In the genomic region with DNA sequence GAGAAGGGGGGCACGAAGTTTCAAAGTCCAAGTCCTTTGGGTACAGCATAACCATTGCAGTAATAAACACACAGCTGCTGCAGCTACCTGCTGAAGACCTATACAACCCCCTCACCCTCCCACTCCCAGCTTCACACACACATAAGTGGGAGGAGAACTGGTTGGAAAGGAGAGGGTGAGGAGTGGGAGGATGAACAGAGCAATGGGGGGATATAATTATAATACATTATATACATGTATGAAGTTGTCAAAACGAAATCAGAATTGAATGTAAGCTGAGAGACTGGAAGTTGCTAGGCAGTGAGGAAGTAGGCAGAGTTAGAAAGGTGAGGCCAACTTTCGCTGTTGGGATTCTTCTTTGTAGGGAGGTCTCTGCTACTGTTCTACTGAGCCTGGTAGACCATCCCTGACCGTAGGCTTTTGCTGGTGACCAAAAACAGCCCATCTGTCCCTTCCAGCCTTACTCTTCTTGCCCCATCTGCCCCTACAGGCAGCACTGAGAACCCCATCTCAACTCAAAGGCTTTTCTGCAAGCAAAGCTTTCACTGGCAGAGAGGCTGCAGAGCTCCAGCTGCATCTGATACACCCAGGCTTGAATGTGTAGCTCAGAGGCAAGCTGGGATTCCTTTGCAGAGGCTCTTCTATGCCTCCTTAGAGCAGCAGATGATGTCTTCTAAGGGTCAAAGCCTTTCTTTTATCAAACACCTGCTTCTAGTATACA, we compare ENCODE assay signal across 24 mouse cellular contexts.
DNase-seq lines count a peak whose midpoint lies in the region; ATAC-seq and TF ChIP-seq lines count a peak whose summit lies in the region.
"Had no signal": no experiment of that assay in that cellular context is flagged by ENCODE, and none has a peak within 500 bp of the region (broad histone marks: within the 10 kb centered on the region; RNA-seq: fewer than 3 reads in every experiment).

No protein-coding gene starts in this region.

- no peaks in the 10 kb centered on the region for H3K27me3 ChIP-seq in forebrain, embryonic 13.5 days
- no peaks in the 10 kb centered on the region for H3K27me3 ChIP-seq in forebrain, embryonic 14.5 days (replicated peaks; ENCODE audit: control insufficient read depth, insufficient read depth, low read length)
- H3K27me3 ChIP-seq in forebrain, postnatal 0 days (ENCODE audit: insufficient read depth, low read length), result no peaks in the 10 kb centered on the region
- no peaks in the 10 kb centered on the region for H3K27me3 ChIP-seq in forebrain, embryonic 11.5 days (ENCODE audit: control insufficient read depth, insufficient read depth, low read length)
- no peaks in the 10 kb centered on the region for H3K27me3 ChIP-seq in hindbrain, postnatal 0 days (ENCODE audit: insufficient read depth, low read length)
- H3K27me3 ChIP-seq in hindbrain, embryonic 14.5 days (ENCODE audit: control insufficient read depth, insufficient read depth, low read length), result no peaks in the 10 kb centered on the region
- H3K27me3 ChIP-seq: embryonic facial prominence, embryonic 12.5 days; forebrain, embryonic 15.5 days; Patski had no signal

- DNase-seq in forebrain, embryonic 14.5 days (ENCODE audit: low spot score), result no peak
- no peak for DNase-seq in forebrain, postnatal 0 days
- DNase-seq in forebrain, embryonic 11.5 days (ENCODE audit: low spot score), result no peak
- DNase-seq in hindbrain, postnatal 0 days (ENCODE audit: low spot score), result no peak
- no peak for DNase-seq in hindbrain, embryonic 14.5 days (ENCODE audit: low spot score)
- no peak for DNase-seq in left cerebral cortex, adult 2 months (ENCODE audit: extremely low spot score in 1 of 2, low spot score in 2 of 2)
- no peak for DNase-seq in left cerebral cortex, adult 9 months (ENCODE audit: low spot score in 2 of 2)
- DNase-seq: adrenal gland, adult 8-10 months; adrenal gland, postnatal 14 days; adrenal gland, postnatal 36 days; B cell, adult 2 months; cerebellum, adult 11-12 months; cerebellum, adult 2 months; cerebellum, adult 9-10 months; cerebellum, postnatal 10 days; cerebellum, postnatal 25 days had no signal

- 74% methylated on average over 4 of the region's 4 CpGs for WGBS in forebrain, embryonic 13.5 days
- 67% methylated on average over 4 of the region's 4 CpGs for WGBS in forebrain, embryonic 14.5 days
- WGBS in forebrain, postnatal 0 days, result 65% methylated on average over 4 of the region's 4 CpGs
- WGBS in forebrain, embryonic 11.5 days, result 75% methylated on average over 4 of the region's 4 CpGs
- WGBS in hindbrain, postnatal 0 days, result 71% methylated on average over 4 of the region's 4 CpGs
- whole genome bisulfite sequencing in hindbrain, embryonic 14.5 days, result 72% methylated on average over 4 of the region's 4 CpGs

- no peaks in the 10 kb centered on the region for H3K9me3 ChIP-seq in forebrain, embryonic 13.5 days (replicated peaks)
- no peaks in the 10 kb centered on the region for H3K9me3 ChIP-seq in forebrain, embryonic 14.5 days (replicated peaks; ENCODE audit: control insufficient read depth, low read length)
- H3K9me3 ChIP-seq in forebrain, postnatal 0 days (ENCODE audit: low read length), result no peaks in the 10 kb centered on the region
- H3K9me3 ChIP-seq in forebrain, embryonic 11.5 days (ENCODE audit: control insufficient read depth, low read length), result no peaks in the 10 kb centered on the region
- no peaks in the 10 kb centered on the region for H3K9me3 ChIP-seq in hindbrain, postnatal 0 days (ENCODE audit: low read length)
- H3K9me3 ChIP-seq in hindbrain, embryonic 14.5 days (ENCODE audit: control insufficient read depth, low read length), result no peaks in the 10 kb centered on the region
- H3K9me3 ChIP-seq: embryonic facial prominence, embryonic 10.5 days; embryonic facial prominence, embryonic 12.5 days; forebrain, embryonic 15.5 days had no signal

- H3K4me2 ChIP-seq in forebrain, embryonic 13.5 days, result no peak overlapping the region
- H3K4me2 ChIP-seq in forebrain, embryonic 14.5 days (ENCODE audit: low read length), result no peak overlapping the region
- H3K4me2 ChIP-seq in forebrain, postnatal 0 days (ENCODE audit: low read depth), result no peak overlapping the region
- H3K4me2 ChIP-seq in forebrain, embryonic 11.5 days (ENCODE audit: low read depth, low read length, severe bottlenecking), result no peak overlapping the region
- no peak overlapping the region for H3K4me2 ChIP-seq in hindbrain, postnatal 0 days (ENCODE audit: low read depth, low read length)
- no peak overlapping the region for H3K4me2 ChIP-seq in hindbrain, embryonic 14.5 days (replicated peaks)
- H3K4me2 ChIP-seq: embryonic facial prominence, embryonic 12.5 days; forebrain, embryonic 15.5 days had no signal

- intact Hi-C loops in left cerebral cortex, adult 2 months (cut with DNase I), result loop anchor here (2.0 kb wide), 1 partner anchor 16 kb away; no protein-coding TSS in a partner anchor

- no peaks in the 10 kb centered on the region for H3K4me1 ChIP-seq in forebrain, embryonic 13.5 days
- H3K4me1 ChIP-seq in forebrain, embryonic 14.5 days (ENCODE audit: control insufficient read depth, insufficient read depth, low read length), result no peaks in the 10 kb centered on the region
- H3K4me1 ChIP-seq in forebrain, postnatal 0 days (ENCODE audit: insufficient read depth), result no peaks in the 10 kb centered on the region
- no peaks in the 10 kb centered on the region for H3K4me1 ChIP-seq in forebrain, embryonic 11.5 days (replicated peaks; ENCODE audit: control insufficient read depth, insufficient read depth, low read length)
- no peaks in the 10 kb centered on the region for H3K4me1 ChIP-seq in hindbrain, postnatal 0 days (ENCODE audit: insufficient read depth, low read length)
- no peaks in the 10 kb centered on the region for H3K4me1 ChIP-seq in hindbrain, embryonic 14.5 days (replicated peaks; ENCODE audit: control insufficient read depth, insufficient read depth, low read length)
- H3K4me1 ChIP-seq: embryonic facial prominence, embryonic 10.5 days; embryonic facial prominence, embryonic 12.5 days; forebrain, embryonic 15.5 days had no signal

- ATAC-seq in forebrain, embryonic 13.5 days, result peak; percentile 41; the same call in 1 of the 2 replicates
- no peak for ATAC-seq in forebrain, embryonic 14.5 days
- ATAC-seq in forebrain, postnatal 0 days, result peak; percentile 83; the same call in 1 of the 2 replicates
- ATAC-seq in forebrain, embryonic 11.5 days (replicated peaks; ENCODE audit: low FRiP score), result no peak
- no peak for ATAC-seq in hindbrain, postnatal 0 days
- no peak for ATAC-seq in hindbrain, embryonic 14.5 days (ENCODE audit: low FRiP score)
- ATAC-seq: activated CD4-positive, CD25-positive, alpha-beta regulatory T cell, adult 4 months; CD4-positive, CD25-positive, alpha-beta regulatory T cell, adult 4 months; forebrain, embryonic 15.5 days; Patski had no signal

- peak; percentile 32; the same call in 1 of the 2 replicates for TF ChIP-seq CTCF in forebrain, postnatal 0 days (IDR thresholded peaks at IDR 0.05; ENCODE audit: low read depth)
- TF ChIP-seq CTCF in hindbrain, postnatal 0 days (IDR thresholded peaks at IDR 0.05; ENCODE audit: low read depth), result peak; percentile 8; the same call in 1 of the 2 replicates
- TF ChIP-seq CTCF in left cerebral cortex, adult 2 months (IDR thresholded peaks at IDR 0.05), result peak; percentile 22; the same call in 1 of the 2 replicates

- no peak overlapping the region for H3K27ac ChIP-seq in forebrain, embryonic 13.5 days
- H3K27ac ChIP-seq in forebrain, embryonic 14.5 days (ENCODE audit: low read depth, low read length), result no peak overlapping the region
- no peak overlapping the region for H3K27ac ChIP-seq in forebrain, postnatal 0 days (ENCODE audit: low read depth, low read length)
- H3K27ac ChIP-seq in forebrain, embryonic 11.5 days (ENCODE audit: low read depth, low read length), result no peak overlapping the region
- no peak overlapping the region for H3K27ac ChIP-seq in hindbrain, postnatal 0 days
- H3K27ac ChIP-seq in hindbrain, embryonic 14.5 days, result no peak overlapping the region
- peak overlapping the region; percentile 66 for H3K27ac ChIP-seq in left cerebral cortex, adult 2 months
- H3K27ac ChIP-seq: embryonic facial prominence, embryonic 10.5 days; embryonic facial prominence, embryonic 12.5 days; forebrain, embryonic 15.5 days had no signal

- no peak overlapping the region for H3K9ac ChIP-seq in forebrain, embryonic 13.5 days
- no peak overlapping the region for H3K9ac ChIP-seq in forebrain, embryonic 14.5 days (ENCODE audit: low read length)
- H3K9ac ChIP-seq in forebrain, postnatal 0 days, result no peak overlapping the region
- H3K9ac ChIP-seq in forebrain, embryonic 11.5 days (ENCODE audit: low read length), result no peak overlapping the region
- H3K9ac ChIP-seq in hindbrain, postnatal 0 days (replicated peaks; ENCODE audit: low read length), result no peak overlapping the region
- H3K9ac ChIP-seq in hindbrain, embryonic 14.5 days, result no peak overlapping the region
- H3K9ac ChIP-seq: embryonic facial prominence, embryonic 12.5 days; forebrain, embryonic 15.5 days had no signal

- H3K4me3 ChIP-seq in forebrain, embryonic 13.5 days, result no peak overlapping the region
- H3K4me3 ChIP-seq in forebrain, embryonic 14.5 days (ENCODE audit: low read depth, low read length), result no peak overlapping the region
- no peak overlapping the region for H3K4me3 ChIP-seq in forebrain, postnatal 0 days (ENCODE audit: low read depth, low read length)
- H3K4me3 ChIP-seq in forebrain, embryonic 11.5 days (ENCODE audit: low read depth, low read length), result no peak overlapping the region
- H3K4me3 ChIP-seq in hindbrain, postnatal 0 days (ENCODE audit: low read length), result no peak overlapping the region
- no peak overlapping the region for H3K4me3 ChIP-seq in hindbrain, embryonic 14.5 days (replicated peaks; ENCODE audit: low read length)
- H3K4me3 ChIP-seq in left cerebral cortex, adult 2 months, result no peak overlapping the region
- H3K4me3 ChIP-seq: embryonic facial prominence, embryonic 10.5 days; embryonic facial prominence, embryonic 12.5 days; forebrain, embryonic 15.5 days had no signal

- no peaks in the 10 kb centered on the region for H3K36me3 ChIP-seq in forebrain, embryonic 13.5 days (ENCODE audit: poor library complexity, severe bottlenecking)
- no peaks in the 10 kb centered on the region for H3K36me3 ChIP-seq in forebrain, embryonic 14.5 days (ENCODE audit: control insufficient read depth, insufficient read depth, low read length)
- H3K36me3 ChIP-seq in forebrain, postnatal 0 days (ENCODE audit: insufficient read depth), result no peaks in the 10 kb centered on the region
- H3K36me3 ChIP-seq in forebrain, embryonic 11.5 days (ENCODE audit: control insufficient read depth, insufficient read depth, low read length), result no peaks in the 10 kb centered on the region
- H3K36me3 ChIP-seq in hindbrain, postnatal 0 days (ENCODE audit: insufficient read depth, low read length), result no peaks in the 10 kb centered on the region
- H3K36me3 ChIP-seq in hindbrain, embryonic 14.5 days (replicated peaks; ENCODE audit: control insufficient read depth, insufficient read depth), result no peaks in the 10 kb centered on the region
- H3K36me3 ChIP-seq: embryonic facial prominence, embryonic 10.5 days; embryonic facial prominence, embryonic 12.5 days; forebrain, embryonic 15.5 days; G1E had no signal

Comparison
In these comparisons a context has a peak if more than half of its experiments do, and no peak if none do; other contexts are left out.
1. ATAC-seq: peak in forebrain, embryonic 13.5 days (single experiment) and forebrain, postnatal 0 days (single experiment); none in forebrain, embryonic 14.5 days (single experiment), forebrain, embryonic 11.5 days (single experiment), hindbrain, postnatal 0 days (single experiment) and hindbrain, embryonic 14.5 days (single experiment).
2. Peak in every context shown above with its lines, with median percentiles within 50 percentile points of each other: CTCF ChIP-seq.